Mouse (Mus musculus): Measurements from ENCODE around the gene Crk.

DNA sequence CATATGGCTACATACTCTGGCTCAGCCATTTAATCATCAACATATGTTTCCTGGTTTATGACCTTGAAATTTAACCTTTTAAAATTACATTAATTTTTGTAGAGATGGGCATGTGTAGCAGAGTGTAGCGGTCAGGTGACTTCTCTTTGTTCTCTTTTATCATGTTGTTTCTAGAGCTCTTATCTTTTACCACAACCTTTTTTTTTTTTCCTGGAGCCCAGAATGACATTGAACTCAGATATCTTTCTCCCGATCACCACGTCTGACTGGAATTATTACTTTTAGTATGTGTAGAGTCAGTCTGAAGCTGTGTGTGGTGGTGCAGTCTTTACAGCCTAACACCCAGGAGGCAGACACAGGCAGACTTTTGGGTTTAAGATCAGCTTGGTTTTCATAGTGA is 62.6 kb downstream of the Crk start:
- TF ChIP-seq CTCF (IDR thresholded peaks at IDR 0.05; ENCODE audit: extremely low read depth, insufficient read depth, insufficient read length, insufficient replicate concordance) = no peak
- TF ChIP-seq POLR2A (IDR thresholded peaks at IDR 0.05; ENCODE audit: low read depth, low read length) = no peak

All from spleen, adult 2 months (tissue).